12 mouse cellular contexts compared by ENCODE assay signal in the genomic region with DNA sequence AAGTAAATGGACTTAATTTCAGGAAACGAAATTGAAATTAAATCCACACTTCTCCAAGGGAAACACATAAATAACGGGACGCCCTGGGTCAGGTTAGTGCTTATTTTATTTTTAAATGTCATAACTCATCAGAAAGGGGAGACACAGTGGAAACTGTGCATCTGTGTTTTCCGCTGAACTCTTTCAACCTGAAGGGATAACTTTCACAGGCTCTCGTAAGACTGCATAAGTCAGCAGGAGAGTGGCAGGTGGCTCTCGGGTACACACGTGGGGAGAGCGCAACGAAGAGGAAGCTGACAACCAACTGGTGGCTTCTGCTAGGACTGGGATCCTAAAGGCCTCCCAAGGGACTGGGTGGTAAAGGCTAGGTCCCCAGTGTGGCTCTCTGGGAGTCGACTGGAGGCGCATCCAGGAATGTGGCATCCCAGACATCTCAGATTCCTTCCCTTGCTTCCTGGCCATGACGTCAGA.
A peak's percentile ranks its signal among the peaks of the same experiment; 100 is the strongest.
DNase-seq lines count a peak whose midpoint lies in the region; ATAC-seq and TF ChIP-seq lines count a peak whose summit lies in the region.
"Had no signal": no experiment of that assay in that cellular context is flagged by ENCODE, and none has a peak within 500 bp of the region (broad histone marks: within the 10 kb centered on the region; RNA-seq: fewer than 3 reads in every experiment).

No protein-coding gene starts in this region.

- H3K27ac ChIP-seq in bone marrow macrophage, adult 2 months (ENCODE audit: insufficient read depth, low read depth, low read length) = peak overlapping the region; percentile 86
- H3K27ac ChIP-seq: heart, embryonic 10.5 days had no signal

- peak; percentile 44; the same call in 1 of the 2 replicates for ATAC-seq in monocyte, adult 5-6 weeks (replicated peaks; ENCODE audit: insufficient number of reproducible peaks, low FRiP score, low TSS enrichment, poor library complexity, severe bottlenecking)
- ATAC-seq: activated CD4-positive, CD25-positive, alpha-beta regulatory T cell, adult 4 months; forebrain, embryonic 16.5 days had no signal

- no peak for TF ChIP-seq CTCF in bone marrow macrophage, adult 2 months (IDR thresholded peaks at IDR 0.05; ENCODE audit: low read depth, low read length)

- H3K4me1 ChIP-seq in bone marrow macrophage, adult 2 months (ENCODE audit: control insufficient read depth, insufficient read depth, low read length) = peaks cover 39% of the 10 kb centered on the region

- TF ChIP-seq POLR2A in bone marrow macrophage, adult 2 months (IDR thresholded peaks at IDR 0.05; ENCODE audit: borderline replicate concordance, low read depth, low read length) = no peak

- H3K4me3 ChIP-seq in bone marrow macrophage, adult 2 months (ENCODE audit: insufficient read depth, low read length) = peak overlapping the region; percentile 58
- H3K4me3 ChIP-seq: heart, embryonic 10.5 days had no signal

- peak; percentile 13 for DNase-seq in gastrocnemius, postnatal 25 days
- DNase-seq in gastrocnemius, postnatal 4 days (ENCODE audit: low spot score in 2 of 2) = no peak
- DNase-seq in kidney, adult 9 months = peak; percentile 74
- DNase-seq in layer of hippocampus, adult 18-20 months (ENCODE audit: low spot score in 2 of 2) = no peak
- no peak for DNase-seq in testis, postnatal 14 days (ENCODE audit: low spot score)
- DNase-seq: cerebellum, adult 11 months; lung, embryonic 14.5 days had no signal

Comparison
In these comparisons a context has a peak if more than half of its experiments do, and no peak if none do; other contexts are left out.
1. DNase-seq: peak in gastrocnemius, postnatal 25 days (single experiment) and kidney, adult 9 months (single experiment); none in gastrocnemius, postnatal 4 days (0 of 2), layer of hippocampus, adult 18-20 months (0 of 2) and testis, postnatal 14 days (single experiment).